Mouse (Mus musculus) spleen, postnatal 4 days (tissue): Measurements from ENCODE around the gene Rnf144b.
A peak's percentile ranks its signal among the peaks of the same experiment; 100 is the strongest.

Experiments
- DNase-seq, 2 experiments: peaks; one replicate each; pipeline ENCODE4 v3.0.0; 2022; ENCODE audit warnings: low spot score in 2 of 2

The Rnf144b gene

DNA sequence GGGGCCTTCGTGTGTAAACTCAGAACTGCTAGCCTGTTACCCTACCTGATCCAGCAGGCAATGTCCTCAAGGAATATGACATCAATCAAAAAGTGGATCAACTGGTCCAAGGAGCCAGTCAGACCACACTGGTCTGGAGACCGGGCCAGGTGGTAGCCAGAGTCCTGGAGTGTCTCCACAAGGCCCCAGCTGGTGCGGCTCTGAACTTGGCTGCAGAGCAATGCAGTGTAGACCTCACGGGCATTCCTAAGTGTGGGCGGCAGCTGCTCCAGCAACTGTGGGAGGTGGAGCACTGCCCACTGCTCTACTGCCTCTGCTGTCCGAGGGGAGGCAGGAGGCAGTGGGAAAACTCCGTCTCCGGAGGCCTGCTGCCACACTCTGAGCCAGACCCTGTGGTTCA, 55.7 kb downstream of the Rnf144b start:
- no peak for DNase-seq

DNA sequence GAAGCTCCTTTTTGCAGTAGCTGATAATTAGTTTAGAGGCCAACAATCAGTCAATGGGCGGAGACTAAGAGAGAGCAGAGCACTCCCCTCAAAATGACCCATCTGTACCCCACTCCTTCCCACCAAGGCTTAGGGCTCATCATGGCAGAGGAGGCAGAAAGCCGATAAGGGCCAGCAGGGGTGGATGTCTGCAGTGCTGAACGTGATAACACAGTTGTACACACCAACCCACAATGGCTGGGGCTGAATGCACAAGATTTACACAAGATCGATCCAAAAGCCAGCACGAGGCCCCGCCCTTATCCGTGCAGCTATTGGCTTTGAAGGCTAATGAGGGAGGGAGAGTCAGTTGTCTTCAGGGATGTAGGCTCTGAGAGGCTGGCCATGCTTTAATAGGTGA, 58.3 kb downstream of the Rnf144b start:
- no peak for DNase-seq

DNA sequence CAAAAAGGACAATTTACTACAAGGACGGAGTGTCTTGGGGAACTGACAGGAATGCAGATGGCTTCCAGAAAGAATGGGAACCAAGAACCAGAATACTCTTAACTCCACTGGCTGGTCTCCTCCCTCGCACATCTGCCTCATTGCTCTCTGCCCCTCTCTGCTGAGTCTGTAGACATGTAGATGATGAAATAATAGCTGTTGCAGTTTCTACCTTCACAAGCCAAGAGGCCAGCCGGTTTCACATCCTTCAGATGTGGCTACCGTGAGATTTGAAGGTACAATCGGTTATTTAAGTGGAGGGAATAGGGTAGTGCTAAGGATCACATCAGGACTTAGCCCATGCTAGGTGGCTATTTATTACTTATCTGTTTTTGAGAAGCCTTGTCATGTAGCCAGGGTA, 59.9 kb downstream of the Rnf144b start:
- no peak for DNase-seq

DNA sequence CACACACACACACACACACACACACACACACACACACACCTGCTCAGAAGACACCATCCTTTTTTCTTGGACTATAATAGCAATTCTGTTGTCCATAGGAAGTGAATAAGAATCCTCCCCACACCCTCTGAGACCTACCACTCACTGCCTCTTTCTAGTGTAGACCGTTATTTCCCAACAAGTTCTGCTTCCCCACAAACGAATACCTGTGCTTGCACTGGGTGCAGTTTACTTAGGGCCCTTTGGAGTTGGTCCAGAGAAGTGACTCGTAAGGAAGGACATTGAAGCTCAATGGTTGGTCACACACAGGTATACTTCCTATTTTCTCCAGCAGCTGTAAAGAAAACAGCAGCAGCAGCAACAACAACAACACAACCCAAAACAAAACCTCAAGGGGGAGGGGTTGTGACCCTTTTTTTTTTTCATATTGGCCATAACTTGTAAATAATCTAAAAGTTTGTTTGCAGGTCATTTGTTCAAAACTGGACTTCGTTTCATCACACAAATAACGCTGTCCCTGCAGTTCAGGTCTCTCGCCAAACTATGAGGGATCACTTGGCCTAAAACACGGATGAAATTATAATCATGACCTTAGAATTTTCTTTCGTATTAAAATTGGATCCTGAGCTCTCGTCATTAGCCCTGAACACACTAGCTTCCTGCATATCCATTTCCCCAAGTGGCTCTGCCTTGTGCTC, 60.7 kb downstream of the Rnf144b start:
- DNase-seq: no peak

DNA sequence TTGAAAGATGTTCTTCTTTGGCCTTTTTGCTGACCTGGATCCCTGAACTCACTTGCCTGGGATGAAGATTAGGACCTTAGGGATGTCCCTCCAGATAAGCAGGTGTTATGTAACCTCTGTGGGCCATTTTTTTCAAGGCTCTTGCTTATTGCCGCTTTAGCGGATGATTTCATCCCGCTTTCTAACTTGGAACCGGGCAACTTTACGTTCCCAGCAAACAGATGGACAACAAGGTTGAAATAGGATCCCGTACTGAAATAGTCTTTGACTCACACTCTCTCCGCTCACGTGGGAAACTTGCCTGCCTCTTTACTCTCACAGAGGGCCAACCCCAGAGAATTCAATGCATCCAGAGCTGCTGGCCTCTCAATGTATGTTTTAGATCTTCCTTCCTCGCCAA, 61.3 kb downstream of the Rnf144b start:
- no peak for DNase-seq

DNA sequence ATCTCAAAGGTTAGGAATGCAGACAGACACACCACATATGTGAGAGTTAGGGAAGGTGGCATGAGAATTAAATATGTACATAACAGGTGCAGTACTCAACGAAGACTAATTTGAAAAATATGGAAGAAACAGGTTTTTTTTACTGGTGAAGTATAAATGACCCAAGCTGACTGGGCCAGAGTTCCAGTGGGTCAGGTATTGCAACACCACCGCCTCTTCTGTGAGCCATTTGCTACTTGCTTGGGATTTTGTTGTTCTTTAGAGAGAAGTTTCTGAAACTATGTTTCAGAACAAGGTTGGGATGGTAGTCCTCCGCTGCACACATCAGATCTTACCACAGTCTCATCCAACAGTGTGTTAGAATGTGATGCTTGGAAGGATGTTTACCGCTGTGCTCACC, 65.4 kb downstream of the Rnf144b start:
- DNase-seq: no peak

DNA sequence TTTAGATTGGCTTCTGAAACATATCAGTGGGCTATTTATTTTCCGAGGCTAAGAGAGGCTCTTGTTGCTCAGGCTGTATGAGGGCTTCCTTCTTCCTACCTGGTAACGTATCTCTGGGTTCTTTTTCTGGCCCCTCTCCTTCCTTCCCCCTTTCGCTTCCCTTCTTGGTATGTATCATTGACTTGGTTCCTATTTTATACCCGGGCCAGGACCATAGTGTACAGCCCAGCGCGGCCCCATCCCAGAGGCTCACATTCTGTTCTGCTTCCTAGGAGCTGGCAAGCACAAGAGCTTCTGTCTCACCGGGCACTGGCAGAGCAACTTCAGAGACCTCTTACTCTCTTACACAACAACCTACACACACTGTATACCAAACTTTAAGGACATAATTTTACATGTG, 67.5 kb downstream of the Rnf144b start:
- DNase-seq: no peak

DNA sequence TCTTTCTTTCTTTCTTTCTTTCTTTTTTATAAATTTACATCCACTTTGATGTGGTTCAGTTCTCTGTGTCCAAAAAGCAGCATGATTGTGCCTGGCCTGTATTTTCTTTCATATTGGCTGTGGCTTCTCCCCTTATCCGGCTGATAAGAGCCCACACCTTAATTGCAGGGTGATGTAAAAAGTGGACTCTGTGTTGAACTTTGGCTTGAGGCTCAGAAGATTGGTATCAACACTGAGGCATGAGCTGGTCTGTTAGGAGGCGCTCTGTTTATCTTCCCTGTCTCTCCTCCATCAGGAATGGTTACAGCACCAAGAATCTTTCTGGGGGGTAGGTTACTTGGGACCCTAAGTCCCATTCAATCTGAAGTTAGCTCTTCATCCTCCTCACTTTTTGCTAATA, 69.7 kb downstream of the Rnf144b start:
- DNase-seq: no peak

DNA sequence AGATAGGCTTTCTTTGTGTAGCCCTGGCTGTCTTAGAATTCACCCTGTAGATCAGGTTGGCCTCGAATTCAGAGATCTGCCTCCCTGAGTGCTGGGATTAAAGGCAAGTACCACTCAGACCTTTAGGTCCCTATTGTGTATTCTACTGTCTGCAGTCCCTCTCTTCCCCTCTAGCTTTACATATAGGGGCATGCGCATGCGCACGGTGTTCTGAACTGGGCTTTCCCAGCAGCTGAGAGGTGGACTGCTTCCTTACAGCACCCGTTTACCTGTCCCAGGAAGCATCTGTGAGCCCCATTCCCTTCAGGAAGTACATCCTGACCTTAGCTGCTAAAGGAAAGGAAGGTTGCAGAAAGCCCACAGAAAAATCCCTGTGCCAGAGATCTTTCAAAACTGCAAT, 70.3 kb downstream of the Rnf144b start:
- no peak for DNase-seq

DNA sequence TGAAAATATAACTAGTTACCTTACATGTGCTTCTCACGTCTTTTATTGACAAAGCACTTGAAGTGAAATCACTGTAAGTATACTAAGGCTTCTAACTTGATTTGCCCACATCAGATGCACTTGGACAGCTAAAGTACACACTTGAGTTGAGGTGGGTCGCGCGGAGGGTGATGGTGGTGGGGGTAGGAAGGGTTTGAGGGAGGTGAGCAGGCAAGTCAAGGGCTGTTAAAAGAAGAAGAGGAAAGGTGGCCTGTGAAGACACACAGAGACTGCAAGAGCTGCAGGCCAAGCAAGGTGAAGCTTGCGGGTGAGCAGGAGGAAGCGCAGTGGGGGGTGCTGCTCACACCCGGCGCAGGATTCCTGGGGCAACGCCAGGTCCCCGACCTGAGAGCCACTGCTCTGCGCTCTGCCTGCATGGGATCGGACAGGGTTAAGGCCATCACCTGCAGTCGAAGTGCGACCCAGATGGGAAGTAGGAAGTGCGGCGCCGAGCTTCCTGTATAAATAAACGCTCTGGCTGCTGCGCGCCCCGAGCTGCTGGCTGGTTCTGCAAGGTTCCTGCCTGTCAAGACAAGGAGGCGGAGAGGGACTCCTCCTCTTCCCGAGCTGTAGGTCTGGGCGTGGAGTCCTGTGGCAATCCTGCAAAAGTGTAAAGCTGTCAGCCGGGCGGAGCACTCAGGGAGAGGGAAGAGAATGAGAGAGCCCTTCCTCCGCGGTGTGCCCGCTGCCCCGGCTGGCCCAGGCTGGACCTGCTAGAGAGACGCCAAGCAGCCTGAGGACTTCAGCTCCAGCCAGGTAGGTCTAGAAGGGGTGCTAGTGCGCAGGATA, 71.1 kb downstream of the Rnf144b start:
- peak; percentile 36 to 72 for DNase-seq

DNA sequence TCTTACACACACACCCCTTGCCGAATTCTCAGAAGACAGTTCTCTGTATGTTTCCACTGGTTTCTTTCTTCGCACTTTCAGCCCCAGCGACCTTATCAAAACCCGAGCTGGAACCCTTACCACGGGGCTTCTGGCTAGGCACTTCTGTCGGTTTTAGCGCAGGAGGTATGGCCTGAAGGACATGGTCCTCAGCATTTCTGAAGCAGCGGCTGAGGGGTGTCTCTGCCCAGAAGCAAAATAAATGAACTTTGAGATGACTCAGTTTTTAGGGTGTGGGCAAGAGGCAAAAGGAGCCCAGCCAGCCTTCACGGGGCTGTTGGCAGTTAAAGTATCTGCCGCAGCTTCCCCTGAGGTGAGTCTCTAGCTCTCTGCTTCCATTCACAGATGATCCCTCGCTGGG, 72.2 kb downstream of the Rnf144b start:
- DNase-seq: no peak

DNA sequence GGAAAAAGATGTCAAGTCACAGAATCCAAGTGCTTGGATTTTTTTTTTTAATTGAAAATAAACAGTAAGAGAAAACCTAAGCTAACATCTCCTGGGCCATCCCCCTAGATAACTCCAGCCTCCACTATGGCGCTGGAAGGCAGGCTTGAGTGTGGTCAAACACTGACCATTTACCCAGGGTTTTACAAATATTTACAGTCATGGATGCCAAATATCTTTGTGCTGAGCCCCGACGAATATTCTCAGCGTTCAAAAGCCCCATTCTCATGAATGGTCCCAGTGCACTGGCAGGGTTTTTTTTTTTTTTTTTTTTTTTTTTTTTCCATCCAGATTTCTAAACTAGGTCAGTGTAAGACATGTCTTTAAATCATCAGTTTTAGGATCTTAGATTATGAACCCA, 73.0 kb downstream of the Rnf144b start:
- no peak for DNase-seq

DNA sequence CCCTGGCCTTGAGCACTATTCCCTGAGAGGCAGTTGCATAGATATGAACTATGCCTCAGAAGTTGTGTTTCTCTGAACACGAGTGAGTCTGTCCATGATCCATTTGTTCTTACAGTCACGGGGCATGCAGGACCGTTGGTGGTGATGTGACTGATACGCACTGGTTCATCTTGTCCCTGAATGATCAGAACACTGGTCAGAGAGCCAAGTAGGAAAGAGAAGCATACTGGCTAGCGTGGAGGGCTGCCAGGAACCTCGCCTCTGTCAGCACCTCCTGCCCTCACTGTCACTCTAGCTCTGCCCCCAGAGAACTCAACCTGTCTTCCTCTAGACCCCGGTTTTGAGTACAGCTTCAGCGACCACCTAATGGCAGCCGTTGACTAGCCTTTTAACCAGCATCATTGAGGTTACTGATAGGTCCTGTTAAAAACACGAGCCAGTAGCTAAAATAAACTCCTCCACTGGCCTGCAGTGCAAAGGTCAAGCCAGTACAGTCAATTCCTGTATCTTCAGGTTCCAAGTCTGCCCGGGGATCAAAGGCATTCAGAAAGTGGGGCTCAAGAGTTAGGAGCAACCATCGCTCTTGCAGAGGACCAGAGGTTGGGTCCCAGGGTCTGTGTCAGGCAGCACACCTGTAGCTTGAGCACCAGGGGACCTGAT, 77.7 kb downstream of the Rnf144b start:
- no peak for DNase-seq

DNA sequence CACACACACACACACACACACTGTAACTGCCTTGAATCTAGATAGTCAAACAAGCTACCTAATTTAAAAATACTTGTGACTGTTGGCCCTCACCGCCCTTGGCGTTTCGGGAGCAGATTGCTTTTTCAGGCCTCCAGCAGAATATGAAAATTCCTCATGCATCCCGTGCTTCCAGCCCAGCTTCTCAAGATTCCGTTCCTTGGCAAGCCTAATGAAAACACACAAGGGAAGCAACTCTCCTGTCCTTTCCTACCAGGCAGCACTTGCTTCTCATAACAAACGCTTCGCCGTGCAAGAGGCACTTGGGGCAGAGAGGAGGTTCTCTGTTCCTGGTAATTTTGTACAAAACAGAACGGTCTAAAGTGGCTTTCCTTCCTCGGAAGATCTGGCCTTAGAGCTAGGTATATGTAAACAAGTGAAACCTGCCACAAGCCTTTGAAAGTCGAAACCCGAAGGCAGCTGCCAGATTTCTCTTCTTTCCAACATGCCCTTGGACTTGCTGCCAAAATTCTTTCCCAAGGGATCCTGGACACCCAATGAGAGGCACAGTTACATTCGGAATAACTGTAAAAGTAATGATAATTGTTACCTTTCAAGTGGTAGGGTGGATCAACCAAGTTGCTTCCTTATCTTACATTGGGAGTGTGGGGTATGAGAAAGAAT, 79.6 kb downstream of the Rnf144b start:
- no peak for DNase-seq

DNA sequence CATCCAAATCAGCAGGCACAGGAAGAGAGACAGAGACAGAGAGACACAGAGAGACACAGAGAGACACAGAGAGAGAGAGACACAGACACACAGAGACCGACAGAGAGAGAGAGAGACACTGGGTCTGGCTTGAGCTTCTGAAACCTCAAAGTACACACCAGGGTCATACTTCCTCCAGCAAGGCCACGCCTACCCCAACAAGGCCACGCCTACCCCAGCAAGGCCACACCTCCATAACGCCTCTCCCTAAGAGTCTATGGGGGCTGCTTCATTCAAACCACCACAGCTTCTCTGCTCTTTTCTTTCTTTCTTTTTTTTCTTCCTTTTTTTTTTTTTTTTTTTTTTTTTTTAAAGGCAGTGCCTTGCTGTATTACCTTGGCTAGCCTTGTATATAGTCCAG, 88.0 kb downstream of the Rnf144b start:
- DNase-seq: no peak

DNA sequence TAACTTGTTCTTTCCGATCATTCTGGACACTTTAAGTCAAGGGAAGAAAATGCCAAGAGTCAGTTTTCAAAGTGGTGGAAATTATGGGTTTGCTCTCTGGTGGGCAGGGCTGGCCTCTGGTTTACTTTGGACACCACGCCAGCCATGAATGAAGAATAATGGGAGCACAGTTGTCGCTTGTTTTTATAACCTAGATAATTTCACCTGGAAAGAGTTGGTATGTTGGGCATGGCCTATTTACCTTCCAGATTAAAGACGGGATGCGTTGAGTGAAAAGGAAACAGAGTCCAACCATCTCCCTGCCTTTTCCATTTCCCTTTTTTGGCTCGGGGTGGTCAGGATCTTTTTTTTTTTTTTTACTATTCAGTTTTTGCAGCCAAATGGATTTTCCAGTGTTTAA, 88.5 kb downstream of the Rnf144b start:
- DNase-seq: no peak

DNA sequence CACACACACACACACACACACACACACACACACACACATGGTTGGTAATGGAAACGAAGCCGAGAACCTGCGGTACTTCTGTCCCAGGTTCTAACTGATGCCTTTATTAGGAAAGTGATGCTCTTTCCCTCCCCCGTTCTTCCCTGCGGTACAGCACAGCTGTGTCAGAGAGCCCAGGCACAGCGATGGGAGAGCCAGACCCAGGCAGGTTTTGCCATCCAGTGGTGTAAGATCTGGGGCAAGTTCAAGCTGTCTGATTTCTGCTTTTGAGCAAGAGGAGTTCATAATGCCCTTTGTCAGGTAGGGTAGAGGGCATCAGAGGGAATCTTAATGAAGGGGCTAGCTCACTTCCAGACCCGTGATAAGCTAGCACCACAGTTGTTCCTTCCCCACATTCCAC, 89.1 kb downstream of the Rnf144b start:
- DNase-seq: no peak

DNA sequence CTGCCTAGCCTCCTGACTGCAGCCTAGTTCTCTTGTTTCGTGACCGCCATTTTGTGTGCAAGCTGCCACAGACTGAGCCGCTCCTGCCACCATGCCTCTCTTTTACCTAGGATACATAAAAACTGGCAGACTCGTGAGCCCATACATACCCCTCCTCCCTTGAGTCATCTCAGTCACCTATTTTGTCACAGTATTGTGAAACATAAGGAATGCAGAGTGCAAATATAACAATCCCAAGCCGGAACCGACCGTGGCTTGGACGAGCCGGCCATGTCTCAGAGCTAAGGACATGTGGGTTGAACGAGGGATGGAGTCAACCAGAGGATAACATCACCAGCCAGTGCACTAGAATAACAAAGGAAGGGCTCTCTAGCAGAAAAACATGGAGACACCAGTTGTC, 91.4 kb downstream of the Rnf144b start:
- DNase-seq: no peak

DNA sequence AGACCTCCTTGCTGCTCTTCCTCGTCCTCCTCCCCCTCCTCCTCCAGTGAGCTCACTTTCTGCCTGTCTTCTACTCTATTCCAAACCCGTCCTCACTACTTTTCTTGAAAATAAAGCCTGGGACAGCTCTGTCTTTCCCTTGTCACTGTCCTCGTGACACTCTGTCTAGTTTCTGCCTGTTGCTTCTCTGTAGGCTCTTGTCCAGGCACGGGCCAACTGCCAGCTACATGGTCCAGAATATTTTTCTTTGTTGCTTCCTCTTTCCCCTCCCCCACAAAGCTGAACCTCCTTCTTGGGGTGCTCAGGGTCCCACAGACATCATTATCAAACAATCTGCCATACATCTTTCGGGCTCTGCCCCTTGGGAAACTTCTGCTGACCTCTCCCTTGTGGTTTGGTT, 92.4 kb downstream of the Rnf144b start:
- no peak for DNase-seq

DNA sequence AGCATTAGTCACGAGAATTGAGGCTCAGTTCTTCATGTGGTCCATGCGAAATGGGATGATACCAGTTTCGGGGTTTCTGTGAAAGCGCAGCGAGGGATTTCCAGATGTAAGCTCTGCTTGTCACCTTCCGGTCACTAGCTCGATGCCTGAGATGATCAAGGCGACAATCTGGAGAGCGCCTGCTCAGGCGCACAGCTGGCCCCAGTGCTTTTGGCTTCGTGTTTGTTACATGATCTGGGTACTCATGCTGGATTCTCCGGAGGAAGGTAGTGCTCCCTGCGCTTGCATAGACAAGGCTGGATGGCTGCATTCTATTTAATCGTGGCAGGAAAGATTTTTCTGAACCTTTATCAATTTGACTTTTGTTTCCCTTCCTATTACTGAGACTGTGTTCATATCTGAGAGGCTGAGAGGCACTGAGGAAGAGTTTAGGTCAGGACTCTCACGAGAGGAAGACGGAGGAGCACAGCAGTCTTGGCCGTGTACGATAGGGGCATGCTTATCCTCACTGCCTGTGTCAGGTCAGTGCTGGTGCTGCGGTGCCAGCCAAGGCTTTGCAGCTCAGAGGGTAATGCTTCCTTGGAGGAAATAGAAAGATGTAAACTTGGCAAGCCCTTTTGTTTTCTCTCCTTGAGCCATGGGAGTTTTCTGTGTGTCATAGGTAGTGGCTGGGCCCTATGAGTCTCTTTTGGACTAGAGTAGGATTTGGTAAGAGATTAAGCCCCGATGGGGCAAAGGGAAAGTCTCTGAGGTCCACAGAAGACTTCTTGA, 93.5 kb downstream of the Rnf144b start:
- DNase-seq: no peak

DNA sequence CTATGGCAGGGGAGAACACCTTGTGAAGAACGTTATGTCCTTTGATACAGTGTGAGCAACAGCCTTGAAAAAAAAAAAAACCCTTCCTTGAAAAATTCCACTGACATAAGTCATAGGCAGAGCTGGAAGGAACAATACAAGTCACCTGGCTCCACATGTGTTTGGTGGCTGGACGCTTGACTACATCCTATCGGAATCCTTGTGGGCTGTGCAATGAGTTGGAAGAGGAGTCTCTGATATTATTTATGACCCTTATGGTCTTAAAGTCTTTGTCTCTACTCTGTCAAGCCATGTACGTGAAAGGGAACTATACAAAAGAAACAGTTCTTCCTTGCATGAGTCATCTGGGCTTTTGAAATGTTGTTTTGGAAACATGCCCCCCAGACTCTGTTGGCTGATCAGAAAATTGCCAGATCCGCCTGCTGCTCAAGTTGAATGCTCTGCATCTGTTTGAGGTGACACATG, 94.7 kb downstream of the Rnf144b start:
- DNase-seq: no peak

DNA sequence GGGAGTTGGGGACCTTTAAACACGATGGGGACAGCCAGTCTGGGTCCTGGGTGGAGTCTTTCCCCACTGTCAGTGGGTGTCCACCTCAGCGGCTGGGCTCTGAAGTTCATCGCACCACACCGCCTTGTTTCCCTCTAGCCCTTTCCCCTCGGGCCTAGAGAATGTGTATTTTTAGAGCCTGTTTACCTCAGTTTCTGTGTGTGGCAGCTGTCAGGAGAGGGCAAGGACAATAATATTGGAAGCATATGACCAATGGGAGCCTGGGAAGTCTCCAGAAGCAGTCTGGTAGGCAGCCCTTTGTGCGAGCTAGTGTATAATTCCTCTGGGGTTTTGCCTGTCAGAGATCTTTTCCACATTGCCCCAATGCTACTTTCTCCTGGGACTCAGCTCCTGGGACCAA, 95.9 kb downstream of the Rnf144b start:
- no peak for DNase-seq
